Mouse (Mus musculus) left cerebral cortex, postnatal 36 days (tissue): ENCODE measurements around the gene Tmem109. TPM values are rescaled to one million over a fixed set of nuclear protein-coding genes. Genes with fewer than 3 reads are reported as not detected.

ENCODE experiments used
- total RNA-seq, 2 experiments: library from RNA; stranded (reverse); gene quantifications; 2 replicates each; pipeline ENCODE4 v1.2.3; 2021

The Tmem109 gene
- total RNA-seq, 2 experiments from 2014 or later: 40.0 to 49.9 TPM

Other genes with a start within 250 kb of the Tmem109 start
- gene Vwce, start 247.8 kb downstream of the Tmem109 start, total RNA-seq: under 1 TPM; 0.35 to 0.66 TPM
- gene Pga5, start 203.9 kb downstream of the Tmem109 start, total RNA-seq: not detected
- 10 to 100 TPM; 23.0 to 23.2 TPM for gene Vps37c, start 193.3 kb downstream of the Tmem109 start, total RNA-seq
- not detected for gene Cd5, start 143.0 kb downstream of the Tmem109 start, total RNA-seq
- gene Cd6, start 51.9 kb downstream of the Tmem109 start, total RNA-seq: 1 to 10 TPM; 2.9 to 3.1 TPM
- 1 to 10 TPM in 1 of 2 experiments, under 1 TPM in 1; 0.86 to 1.7 TPM for gene Slc15a3, start 42.3 kb downstream of the Tmem109 start, total RNA-seq
- 100 to 1,000 TPM; 277 to 369 TPM for gene Tmem132a, start 12.1 kb downstream of the Tmem109 start, total RNA-seq
- gene Prpf19, start 13.2 kb upstream of the Tmem109 start, total RNA-seq: 100 to 1,000 TPM; 207 to 213 TPM
- gene Zp1, start 38.6 kb upstream of the Tmem109 start, total RNA-seq: not detected
- gene Ptgdr2, start 55.2 kb upstream of the Tmem109 start, total RNA-seq: under 1 TPM in 1 of 2 experiments, not detected in 1; 0.20 TPM
- 1 to 10 TPM; 8.2 to 9.1 TPM for gene Ccdc86, start 67.3 kb upstream of the Tmem109 start, total RNA-seq
- gene Ms4a10, start 92.7 kb upstream of the Tmem109 start, total RNA-seq: not detected
- gene Ms4a15, start 111.2 kb upstream of the Tmem109 start, total RNA-seq: under 1 TPM in 1 of 2 experiments, not detected in 1; 0.39 TPM
- not detected for gene Ms4a18, start 136.0 kb upstream of the Tmem109 start, total RNA-seq
- gene Ms4a8a, start 199.1 kb upstream of the Tmem109 start, total RNA-seq: not detected
- gene 1700017D01Rik, start 248.9 kb upstream of the Tmem109 start, total RNA-seq: not detected